ENCODE assay signal across 12 mouse cellular contexts in genomic region chr1:188107946-188108345, GRCm38 (mm10).
DNase-seq lines count a peak whose midpoint lies in the region; ATAC-seq and TF ChIP-seq lines count a peak whose summit lies in the region.
"Had no signal": no experiment of that assay in that cellular context is flagged by ENCODE, and none has a peak within 500 bp of the region (broad histone marks: within the 10 kb centered on the region; RNA-seq: fewer than 3 reads in every experiment).

No protein-coding gene starts in this region.

- H3K4me3 ChIP-seq in MEL (ENCODE audit: control insufficient read depth in 1 of 2, insufficient read depth in 1 of 2, low read depth in 2 of 2, low read length in 2 of 2), result peak overlapping the region in 1 of 2 experiments; percentile 9; a peak in 1 of 4 replicates
- no peak overlapping the region for H3K4me3 ChIP-seq in liver, embryonic 11.5 days (ENCODE audit: low read depth, low read length)
- H3K4me3 ChIP-seq in forebrain, embryonic 13.5 days, result no peak overlapping the region
- H3K4me3 ChIP-seq: forebrain, embryonic 10.5 days; limb, embryonic 12.5 days had no signal

- peak overlapping the region; percentile 46 for H3K9ac ChIP-seq in MEL (ENCODE audit: control insufficient read depth, low read depth, low read length, poor library complexity, severe bottlenecking)
- H3K9ac ChIP-seq in liver, embryonic 11.5 days (ENCODE audit: low read depth, low read length), result no peak overlapping the region
- H3K9ac ChIP-seq in forebrain, embryonic 13.5 days, result no peak overlapping the region
- H3K9ac ChIP-seq: limb, embryonic 12.5 days had no signal

- no peak; the same call in 1 of the 2 replicates for TF ChIP-seq RAD21 in MEL (IDR thresholded peaks at IDR 0.05; ENCODE audit: low read depth, low read length)

- H3K27me3 ChIP-seq in MEL (ENCODE audit: control insufficient read depth in 1 of 2, insufficient read depth in 2 of 2, low read length in 2 of 2), result no peaks in the 10 kb centered on the region; a peak in 1 of 4 replicates
- H3K27me3 ChIP-seq in liver, embryonic 11.5 days (replicated peaks; ENCODE audit: control insufficient read depth, insufficient read depth, low read length), result no peaks in the 10 kb centered on the region
- H3K27me3 ChIP-seq in forebrain, embryonic 13.5 days, result 0 out of 2 replicates have a peak, but pooled peaks cover 4% of the 10 kb centered on the region
- H3K27me3 ChIP-seq: limb, embryonic 12.5 days had no signal

- H3K9me3 ChIP-seq in MEL (replicated peaks; ENCODE audit: insufficient read depth, low read length), result no peaks in the 10 kb centered on the region
- no peaks in the 10 kb centered on the region for H3K9me3 ChIP-seq in liver, embryonic 11.5 days (ENCODE audit: control insufficient read depth, low read length)
- H3K9me3 ChIP-seq in forebrain, embryonic 13.5 days (replicated peaks), result no peaks in the 10 kb centered on the region
- H3K9me3 ChIP-seq: forebrain, embryonic 10.5 days; limb, embryonic 12.5 days had no signal

- 0 out of 6 replicates have a peak, but pooled peaks of 1 of the 3 experiments have one; percentile 1 for TF ChIP-seq CTCF in MEL (IDR thresholded peaks at IDR 0.05 in 2 of 3, conservative IDR thresholded peaks at IDR 0.05 in 1 of 3; ENCODE audit: control insufficient read depth in 1 of 3, insufficient read depth in 1 of 3, low read depth in 2 of 3, low read length in 3 of 3, poor library complexity in 1 of 3, severe bottlenecking in 1 of 3)

- peaks cover 0 to 10% of the 10 kb centered on the region in 2 experiments; a peak in 2 of 4 replicates for H3K36me3 ChIP-seq in MEL (ENCODE audit: control insufficient read depth in 1 of 2, insufficient read depth in 2 of 2, low read length in 2 of 2)
- H3K36me3 ChIP-seq in liver, embryonic 11.5 days (ENCODE audit: control insufficient read depth, insufficient read depth, low read length), result no peaks in the 10 kb centered on the region
- no peaks in the 10 kb centered on the region for H3K36me3 ChIP-seq in forebrain, embryonic 13.5 days (ENCODE audit: poor library complexity, severe bottlenecking)
- H3K36me3 ChIP-seq: forebrain, embryonic 10.5 days; limb, embryonic 12.5 days had no signal

- peak; percentile 4 to 9 for DNase-seq in heart, adult 18-20 months
- no peak for DNase-seq in heart, adult 8-10 months (ENCODE audit: low spot score)
- DNase-seq in MEL (ENCODE audit: low read depth, low spot score), result peak; percentile 62
- peak; percentile 3 for DNase-seq in forelimb bud, embryonic 11.5 days (ENCODE audit: low read depth, low spot score)
- peak; percentile 35 for DNase-seq in liver, embryonic 11.5 days (ENCODE audit: low spot score)
- no peak for DNase-seq in testis, postnatal 14 days (ENCODE audit: low spot score)
- DNase-seq in neural tube, embryonic 10.5 days (ENCODE audit: extremely low spot score, low spot score), result no peak
- DNase-seq: cerebellum, postnatal 14 days had no signal

- peak; percentile 61 for ATAC-seq in liver, embryonic 11.5 days (replicated peaks; ENCODE audit: low FRiP score)
- ATAC-seq in forebrain, embryonic 13.5 days, result no peak
- ATAC-seq: inflammation-experienced regulatory T-cells, adult 6 months had no signal

- WGBS in liver, embryonic 11.5 days, result 15% methylated on average over 6 of the region's 6 CpGs
- 76% methylated on average over 6 of the region's 6 CpGs for WGBS in forebrain, embryonic 13.5 days

- H3K27ac ChIP-seq in MEL (ENCODE audit: control insufficient read depth, low read depth, low read length), result peak overlapping the region; percentile 58
- no peak overlapping the region for H3K27ac ChIP-seq in liver, embryonic 11.5 days (ENCODE audit: low read depth, low read length)
- H3K27ac ChIP-seq in forebrain, embryonic 13.5 days, result no peak overlapping the region
- H3K27ac ChIP-seq: forebrain, embryonic 10.5 days; limb, embryonic 12.5 days had no signal

- H3K4me1 ChIP-seq in MEL (ENCODE audit: control insufficient read depth in 1 of 2, insufficient read depth in 2 of 2, low read length in 2 of 2), result peaks cover 0 to 8% of the 10 kb centered on the region in 2 experiments; a peak in 3 of 4 replicates
- no peaks in the 10 kb centered on the region for H3K4me1 ChIP-seq in liver, embryonic 11.5 days (replicated peaks; ENCODE audit: control insufficient read depth, insufficient read depth, low read length)
- H3K4me1 ChIP-seq in forebrain, embryonic 13.5 days, result 0 out of 2 replicates have a peak, but pooled peaks cover 8% of the 10 kb centered on the region

- H3K4me2 ChIP-seq in liver, embryonic 11.5 days, result no peak overlapping the region
- no peak overlapping the region for H3K4me2 ChIP-seq in forebrain, embryonic 13.5 days
- H3K4me2 ChIP-seq: limb, embryonic 12.5 days had no signal

- no peak for TF ChIP-seq EP300 in MEL (IDR thresholded peaks at IDR 0.05; ENCODE audit: low read depth in 1 of 2, low read length in 2 of 2)

- TF ChIP-seq POLR2A in MEL (IDR thresholded peaks at IDR 0.05; ENCODE audit: control insufficient read depth in 1 of 2, insufficient read depth in 1 of 2, low read depth in 1 of 2, low read length in 2 of 2, poor library complexity in 1 of 2), result no peak

- no peaks in the 10 kb centered on the region for H3K79me2 ChIP-seq in MEL (ENCODE audit: control insufficient read depth, insufficient read depth, low read length, poor library complexity)

TF ChIP-seq in MEL, 35 proteins besides CTCF, POLR2A, EP300 and RAD21:
- TF ChIP-seq USF1 (IDR thresholded peaks at IDR 0.05; ENCODE audit: low read depth, low read length), result no peak
- peak; percentile 29; the same call in 1 of the 2 replicates for TF ChIP-seq SMC3 (IDR thresholded peaks at IDR 0.05; ENCODE audit: low read depth, low read length)
- TF ChIP-seq ETS1 (IDR thresholded peaks at IDR 0.05; ENCODE audit: low read depth, low read length), result no peak

Comparison
In these comparisons a context has a peak if more than half of its experiments do, and no peak if none do; other contexts are left out.
1. DNase-seq: peak in heart, adult 18-20 months (2 of 2), MEL (single experiment), forelimb bud, embryonic 11.5 days (single experiment) and liver, embryonic 11.5 days (single experiment); none in heart, adult 8-10 months (single experiment), testis, postnatal 14 days (single experiment) and neural tube, embryonic 10.5 days (single experiment).